Mouse (Mus musculus): ENCODE results near the gene Atp5j2.

DNA sequence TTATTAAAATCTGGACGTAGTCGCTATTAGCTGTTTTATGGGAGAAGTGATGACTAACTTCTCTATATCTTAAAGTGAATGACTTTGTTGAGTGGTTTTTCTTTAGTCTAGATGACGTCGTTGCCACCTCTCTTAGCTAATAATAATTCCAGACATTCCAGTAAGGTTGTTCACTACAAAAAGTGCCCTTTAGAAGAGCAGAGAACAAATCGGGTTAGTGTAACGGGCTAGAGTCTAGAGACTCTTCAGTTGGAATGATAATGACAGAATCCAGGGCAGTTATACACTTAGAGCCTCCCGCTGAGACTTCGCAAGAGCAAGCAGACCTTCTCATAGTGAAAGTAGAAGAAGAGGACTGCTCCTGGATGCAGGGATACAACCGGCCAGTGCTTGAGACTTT lies 13.2 kb upstream of the Atp5j2 start:
- TF ChIP-seq POLR2A (IDR thresholded peaks at IDR 0.05; ENCODE audit: borderline replicate concordance, insufficient read depth, low read length) (no peak), CTCF (IDR thresholded peaks at IDR 0.05; ENCODE audit: borderline replicate concordance, insufficient read depth, low read depth, low read length) (no peak)
